Mouse (Mus musculus) small intestine, adult 2 months (tissue): Measurements from ENCODE around the gene Sh3bp4. TPM values are rescaled to one million over a fixed set of nuclear protein-coding genes. Genes with fewer than 3 reads are reported as not detected.
A peak's percentile ranks its signal among the peaks of the same experiment; 100 is the strongest.

Experiments
- H3K27ac ChIP-seq: fragments of 200-500 bp; 2 replicates; pipeline ENCODE4 v1.5.1; 2012; ENCODE audit warnings: low read depth, low read length, control low read depth, inconsistent platforms; ENCODE audit not compliant: insufficient read depth
- H3K27me3 ChIP-seq: fragments of 200-500 bp; 2 replicates; pipeline ENCODE4 v1.6.1; 2012; ENCODE audit warnings: mild to moderate bottlenecking, moderate library complexity, low read length, inconsistent platforms; ENCODE audit not compliant: control insufficient read depth, insufficient read depth
- H3K36me3 ChIP-seq: fragments of 200-500 bp; 2 replicates; pipeline ENCODE4 v1.6.1; 2012; ENCODE audit warnings: mild to moderate bottlenecking, low read length, control low read depth, inconsistent platforms; ENCODE audit not compliant: control insufficient read depth, insufficient read depth
- H3K4me1 ChIP-seq: fragments of 200-500 bp; 2 replicates; pipeline ENCODE4 v1.6.1; 2012; ENCODE audit warnings: low read length, inconsistent platforms, mixed read lengths; ENCODE audit not compliant: control insufficient read depth, insufficient read depth, insufficient read length
- H3K4me3 ChIP-seq: fragments of 200-500 bp; 2 replicates; pipeline ENCODE4 v1.5.1; 2012; ENCODE audit warnings: low read depth, mild to moderate bottlenecking, control low read depth, inconsistent platforms, low read length, moderate library complexity
- CTCF ChIP-seq: fragments of 200-500 bp; IDR thresholded peaks from 2 replicates; pipeline ENCODE4 v1.5.1; 2012; ENCODE audit warnings: low read depth, mild to moderate bottlenecking, control low read depth, inconsistent platforms, low read length, moderate library complexity, mixed read lengths; ENCODE audit not compliant: insufficient replicate concordance, insufficient read length; ENCODE audit errors: extremely low read depth
- POLR2A ChIP-seq: fragments of 200-500 bp; IDR thresholded peaks from 2 replicates; pipeline ENCODE4 v1.6.1; 2012; ENCODE audit warnings: low read depth, mild to moderate bottlenecking, control low read depth, inconsistent platforms, low read length, moderate library complexity
- WGBS: fragments of 180-500 bp; shearing (Covaris S2); methylation state at CpG from one replicate; pipeline ENCODE4 v1.1.7; 2018; 5-methylcytosine and 5-hydroxymethylcytosine counted together
- polyA plus RNA-seq: library from polyadenylated mRNA; depleted of rRNA; stranded (reverse); fragments of >200 nt; gene quantifications from 2 replicates; pipeline ENCODE4 v1.2.3, GENCODE M21; 2012

The Sh3bp4 gene
- polyA plus RNA-seq, 1 experiment, result 5.5 TPM

- WGBS, result 13% methylated on average over 11 of the region's 11 CpGs
- no peaks in the 10 kb centered on the region for H3K27me3 ChIP-seq
- no peaks in the 10 kb centered on the region for H3K36me3 ChIP-seq
- TF ChIP-seq POLR2A (no peak), CTCF (peak; percentile 96; the same call in 1 of the 2 replicates)
- peaks cover 4% of the 10 kb centered on the region; the same call in 1 of the 2 replicates for H3K4me1 ChIP-seq
- no peak overlapping the region for H3K4me3 ChIP-seq
- H3K27ac ChIP-seq, result no peak overlapping the region
Observed at GRCm38 (mm10) chr1:89191127-89191740, 121.0 kb downstream of the Sh3bp4 start.

GRCm38 (mm10) chr1:89192536-89193220 is 122.5 kb downstream of the Sh3bp4 start:
- no peak overlapping the region for H3K4me3 ChIP-seq
- H3K4me1 ChIP-seq, result peaks cover 4% of the 10 kb centered on the region; the same call in 1 of the 2 replicates
- 62% methylated on average over 11 of the region's 11 CpGs for WGBS
- no peaks in the 10 kb centered on the region for H3K36me3 ChIP-seq
- TF ChIP-seq CTCF (peak; percentile 72; the same call in 1 of the 2 replicates), POLR2A (no peak)
- H3K27me3 ChIP-seq, result no peaks in the 10 kb centered on the region
- no peak overlapping the region for H3K27ac ChIP-seq

GRCm38 (mm10) chr1:89193576-89193975 is 123.4 kb downstream of the Sh3bp4 start:
- TF ChIP-seq POLR2A, result no peak
- Histone ChIP-seq H3K27ac (no peak overlapping the region), H3K4me3 (no peak overlapping the region), H3K36me3 (no peaks in the 10 kb centered on the region), H3K27me3 (no peaks in the 10 kb centered on the region), H3K4me1 (peaks cover 4% of the 10 kb centered on the region; the same call in 1 of the 2 replicates)
- WGBS, result 81% methylated on average over 7 of the region's 7 CpGs

- Histone ChIP-seq H3K4me1 (no peaks in the 10 kb centered on the region), H3K36me3 (no peaks in the 10 kb centered on the region), H3K27me3 (no peaks in the 10 kb centered on the region), H3K27ac (no peak overlapping the region), H3K4me3 (no peak overlapping the region)
- TF ChIP-seq CTCF, result peak; percentile 71; the same call in 1 of the 2 replicates
- no peak for TF ChIP-seq POLR2A
- 42% methylated on average over 12 of the region's 12 CpGs for WGBS
Observed at GRCm38 (mm10) chr1:89195827-89196712, 125.9 kb downstream of the Sh3bp4 start.
